In genomic region chr12:76640620-76641019, GRCm38 (mm10) we compare ENCODE assay signal across 9 mouse cellular contexts.
DNase-seq lines count a peak whose midpoint lies in the region; ATAC-seq and TF ChIP-seq lines count a peak whose summit lies in the region.
"Had no signal": no experiment of that assay in that cellular context is flagged by ENCODE, and none has a peak within 500 bp of the region (broad histone marks: within the 10 kb centered on the region; RNA-seq: fewer than 3 reads in every experiment).

No protein-coding gene starts in this region.

- intact Hi-C loops in gastrocnemius, adult 2 months (cut with DNase I) = no loop called here
- intact Hi-C loops in left cerebral cortex, postnatal 10 days (cut with DNase I) = no loop called here

- TF ChIP-seq CTCF in gastrocnemius, adult 2 months (IDR thresholded peaks at IDR 0.05) = no peak
- no peak for TF ChIP-seq CTCF in lung, postnatal 0 days (IDR thresholded peaks at IDR 0.05)

- peak; percentile 68 for DNase-seq in gastrocnemius, adult 2 months
- DNase-seq in gastrocnemius, postnatal 4 days (ENCODE audit: low spot score in 2 of 2) = no peak
- DNase-seq in lung, postnatal 0 days (ENCODE audit: low spot score) = peak; percentile 39
- DNase-seq in lung, postnatal 14 days = no peak
- no peak for DNase-seq in embryonic facial prominence, embryonic 14.5 days (ENCODE audit: low spot score)
- DNase-seq in left cerebral cortex, postnatal 10 days (ENCODE audit: extremely low spot score in 1 of 2, low spot score in 2 of 2) = no peak
- DNase-seq: kidney, postnatal 14 days had no signal

- no peak overlapping the region for H3K4me3 ChIP-seq in gastrocnemius, adult 2 months
- no peak overlapping the region for H3K4me3 ChIP-seq in lung, postnatal 0 days (ENCODE audit: low read depth, low read length)
- H3K4me3 ChIP-seq in embryonic facial prominence, embryonic 14.5 days (ENCODE audit: low read depth, low read length) = no peak overlapping the region
- H3K4me3 ChIP-seq in limb, embryonic 13.5 days = no peak overlapping the region

- peak overlapping the region; percentile 80 for H3K27ac ChIP-seq in gastrocnemius, adult 2 months
- no peak overlapping the region for H3K27ac ChIP-seq in lung, postnatal 0 days (ENCODE audit: low read length)
- no peak overlapping the region for H3K27ac ChIP-seq in embryonic facial prominence, embryonic 14.5 days (replicated peaks; ENCODE audit: low read depth, low read length)
- H3K27ac ChIP-seq in limb, embryonic 13.5 days = no peak overlapping the region
- H3K27ac ChIP-seq: liver, embryonic 14.5 days had no signal

- H3K4me2 ChIP-seq in lung, postnatal 0 days (replicated peaks; ENCODE audit: low read depth, low read length) = no peak overlapping the region
- no peak overlapping the region for H3K4me2 ChIP-seq in embryonic facial prominence, embryonic 14.5 days (ENCODE audit: low read depth, low read length)
- H3K4me2 ChIP-seq in limb, embryonic 13.5 days (replicated peaks) = no peak overlapping the region

- no peaks in the 10 kb centered on the region for H3K9me3 ChIP-seq in lung, postnatal 0 days (ENCODE audit: low read length)
- H3K9me3 ChIP-seq in embryonic facial prominence, embryonic 14.5 days (ENCODE audit: control insufficient read depth, low read length) = no peaks in the 10 kb centered on the region
- H3K9me3 ChIP-seq in limb, embryonic 13.5 days = no peaks in the 10 kb centered on the region

- ATAC-seq in lung, postnatal 0 days = no peak
- peak; percentile 57 for ATAC-seq in embryonic facial prominence, embryonic 14.5 days (ENCODE audit: low read depth)
- ATAC-seq in limb, embryonic 13.5 days (ENCODE audit: low FRiP score, low read depth) = no peak

- no peak for TF ChIP-seq EP300 in lung, postnatal 0 days (IDR thresholded peaks at IDR 0.05)

- no peaks in the 10 kb centered on the region for H3K27me3 ChIP-seq in lung, postnatal 0 days (replicated peaks; ENCODE audit: insufficient read depth, low read length)
- no peaks in the 10 kb centered on the region for H3K27me3 ChIP-seq in embryonic facial prominence, embryonic 14.5 days (replicated peaks; ENCODE audit: control insufficient read depth, insufficient read depth, low read length)
- H3K27me3 ChIP-seq in limb, embryonic 13.5 days = peaks cover 6% of the 10 kb centered on the region

- no peaks in the 10 kb centered on the region for H3K36me3 ChIP-seq in lung, postnatal 0 days (ENCODE audit: insufficient read depth, low read length)
- H3K36me3 ChIP-seq in embryonic facial prominence, embryonic 14.5 days (ENCODE audit: control insufficient read depth, insufficient read depth, low read length) = no peaks in the 10 kb centered on the region
- H3K36me3 ChIP-seq in limb, embryonic 13.5 days = no peaks in the 10 kb centered on the region

- WGBS in lung, postnatal 0 days = 39% methylated on average over 8 of the region's 8 CpGs
- WGBS in embryonic facial prominence, embryonic 14.5 days = 27% methylated on average over 8 of the region's 8 CpGs
- 14% methylated on average over 8 of the region's 8 CpGs for WGBS in limb, embryonic 13.5 days

- no peaks in the 10 kb centered on the region for H3K4me1 ChIP-seq in lung, postnatal 0 days (ENCODE audit: insufficient read depth, low read depth, low read length)
- 0 out of 2 replicates have a peak, but pooled peaks cover 3% of the 10 kb centered on the region for H3K4me1 ChIP-seq in embryonic facial prominence, embryonic 14.5 days (ENCODE audit: control insufficient read depth, insufficient read depth, low read length)
- peaks cover 13% of the 10 kb centered on the region for H3K4me1 ChIP-seq in limb, embryonic 13.5 days

- no peak overlapping the region for H3K9ac ChIP-seq in lung, postnatal 0 days (replicated peaks; ENCODE audit: low read depth)
- H3K9ac ChIP-seq in embryonic facial prominence, embryonic 14.5 days (ENCODE audit: low read depth, low read length) = no peak overlapping the region
- 0 out of 2 replicates have a peak overlapping the region, but pooled peaks have one; percentile 9 for H3K9ac ChIP-seq in limb, embryonic 13.5 days
- H3K9ac ChIP-seq: liver, embryonic 14.5 days had no signal

Comparison
In these comparisons a context has a peak if more than half of its experiments do, and no peak if none do; other contexts are left out.
1. DNase-seq: peak in gastrocnemius, adult 2 months (single experiment) and lung, postnatal 0 days (single experiment); none in gastrocnemius, postnatal 4 days (0 of 2), lung, postnatal 14 days (single experiment), embryonic facial prominence, embryonic 14.5 days (single experiment) and left cerebral cortex, postnatal 10 days (0 of 2).